Mouse (Mus musculus) thymus, adult 2 months (tissue): ENCODE measurements at regions not wholly inside any gene's neighbourhood (a gene's known extent, or its start where the extent isn't known, plus 50 kb on each side); places are given as distances from the start of the nearest gene placed in this dataset.

ENCODE experiments used
- DNase-seq: peaks from one replicate; pipeline ENCODE4 v3.0.0; 2021
- H3K27ac ChIP-seq: fragments of 200-500 bp; 2 replicates; pipeline ENCODE4 v1.5.1; 2012; ENCODE audit warnings: low read length, control low read depth; ENCODE audit not compliant: control insufficient read depth, insufficient read depth
- H3K27me3 ChIP-seq: fragments of 200-500 bp; 2 replicates; pipeline ENCODE4 v1.6.1; 2012; ENCODE audit warnings: mild to moderate bottlenecking, low read length, moderate library complexity, mixed read lengths; ENCODE audit not compliant: control insufficient read depth, insufficient read depth
- H3K36me3 ChIP-seq: fragments of 200-500 bp; 2 replicates; pipeline ENCODE4 v1.6.1; 2012; ENCODE audit warnings: mild to moderate bottlenecking, low read length, moderate library complexity; ENCODE audit not compliant: control insufficient read depth, insufficient read depth
- H3K4me1 ChIP-seq: fragments of 200-500 bp; replicated peaks from 2 replicates; pipeline ENCODE4 v1.6.1; 2012; ENCODE audit warnings: low read length; ENCODE audit not compliant: control insufficient read depth, insufficient read depth
- H3K4me3 ChIP-seq: fragments of 200-500 bp; 2 replicates; pipeline ENCODE4 v1.5.1; 2012; ENCODE audit warnings: mild to moderate bottlenecking, low read length, control low read depth, moderate library complexity; ENCODE audit not compliant: control insufficient read depth, insufficient read depth
- CTCF ChIP-seq: fragments of 200-500 bp; IDR thresholded peaks from 2 replicates; pipeline ENCODE4 v1.5.1; 2012; ENCODE audit warnings: mild to moderate bottlenecking, control low read depth, low read length, moderate library complexity, borderline replicate concordance; ENCODE audit not compliant: control insufficient read depth, poor library complexity, insufficient read depth; ENCODE audit errors: extremely low read depth
- POLR2A ChIP-seq: fragments of 200-500 bp; IDR thresholded peaks from 2 replicates; pipeline ENCODE4 v1.6.1; 2012; ENCODE audit warnings: mild to moderate bottlenecking, low read length, control low read depth, moderate library complexity; ENCODE audit not compliant: control insufficient read depth, poor library complexity, insufficient read depth; ENCODE audit errors: extremely low read depth
- WGBS: fragments of 180-500 bp; shearing (Covaris S2); methylation state at CpG from one replicate; pipeline ENCODE4 v1.1.7; 2018; 5-methylcytosine and 5-hydroxymethylcytosine counted together

GRCm38 (mm10) chr3:39195102-39195501 lies 308.4 kb downstream of the Fat4 start:
- TF ChIP-seq CTCF (no peak), POLR2A (no peak)
- Histone ChIP-seq H3K36me3 (no peaks in the 10 kb centered on the region), H3K4me1 (no peaks in the 10 kb centered on the region), H3K4me3 (no peak overlapping the region), H3K27me3 (no peaks in the 10 kb centered on the region), H3K27ac (no peak overlapping the region)
- WGBS, result 96% methylated on average over 6 of the region's 6 CpGs
- DNase-seq, result no peak

DNA sequence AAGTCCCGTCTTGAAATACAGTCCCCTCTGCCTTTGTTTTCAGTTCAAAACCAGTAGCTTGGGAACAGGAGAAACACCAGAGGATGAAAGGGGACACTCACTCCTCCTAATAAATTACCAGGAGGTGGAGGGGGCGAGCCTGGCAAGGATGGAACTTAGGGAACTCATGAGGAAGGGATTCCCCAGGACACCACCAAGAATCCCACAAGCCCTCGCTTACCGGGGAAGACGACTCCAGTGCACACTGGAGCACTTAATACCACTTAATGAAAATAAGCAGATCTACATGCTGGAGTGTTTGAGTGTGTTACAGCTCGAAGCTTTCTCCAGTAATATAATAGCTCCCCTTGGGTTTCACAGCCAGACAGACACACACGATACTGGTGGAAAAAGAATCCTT lies 315.9 kb downstream of the Fat4 start:
- H3K4me3 ChIP-seq, result no peak overlapping the region
- H3K4me1 ChIP-seq, result no peaks in the 10 kb centered on the region
- H3K27ac ChIP-seq, result no peak overlapping the region
- DNase-seq, result no peak
- H3K36me3 ChIP-seq, result no peaks in the 10 kb centered on the region
- no peaks in the 10 kb centered on the region for H3K27me3 ChIP-seq
- no peak for TF ChIP-seq POLR2A
- no peak for TF ChIP-seq CTCF
- WGBS, result 79% methylated on average over 7 of the region's 7 CpGs

DNA sequence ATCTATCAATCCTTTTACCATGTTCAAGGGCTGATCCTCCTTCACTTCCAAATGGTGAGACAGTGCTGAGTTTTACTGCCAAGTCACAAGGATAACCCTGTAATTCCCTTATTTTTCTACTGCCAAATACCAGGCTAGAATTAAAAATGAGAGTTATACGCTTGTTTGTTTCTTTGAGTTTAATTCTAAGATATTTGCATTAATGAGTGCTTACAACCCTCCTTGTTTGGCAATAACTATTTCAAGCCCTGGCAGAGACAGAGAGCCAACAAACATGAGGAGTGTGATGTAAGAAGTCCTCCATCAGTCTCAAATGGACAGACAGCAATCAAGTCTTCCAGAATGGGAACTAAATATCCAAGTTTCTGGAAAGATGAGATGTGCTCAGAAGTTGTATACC lies 321.9 kb downstream of the Fat4 start:
- WGBS, result 92% methylated on average over 1 of the region's 1 CpGs

GRCm38 (mm10) chr3:39209382-39210165 lies 322.8 kb downstream of the Fat4 start:
- WGBS, result 86% methylated on average over 8 of the region's 8 CpGs
- Histone ChIP-seq H3K27me3 (no peaks in the 10 kb centered on the region), H3K4me1 (no peaks in the 10 kb centered on the region), H3K4me3 (no peak overlapping the region), H3K36me3 (no peaks in the 10 kb centered on the region), H3K27ac (no peak overlapping the region)
- no peak for DNase-seq
- TF ChIP-seq POLR2A (no peak), CTCF (no peak)

More for the DNA sequence above, 321.9 kb downstream of the Fat4 start:
- Histone ChIP-seq H3K27ac (no peak overlapping the region), H3K27me3 (no peaks in the 10 kb centered on the region), H3K4me3 (no peak overlapping the region), H3K36me3 (no peaks in the 10 kb centered on the region), H3K4me1 (no peaks in the 10 kb centered on the region)
- TF ChIP-seq POLR2A (no peak), CTCF (no peak)
- no peak for DNase-seq

- no peak overlapping the region for H3K27ac ChIP-seq
- no peak overlapping the region for H3K4me3 ChIP-seq
- no peaks in the 10 kb centered on the region for H3K4me1 ChIP-seq
- WGBS, result 77% methylated on average over 5 of the region's 5 CpGs
- H3K36me3 ChIP-seq, result no peaks in the 10 kb centered on the region
- DNase-seq, result no peak
- no peaks in the 10 kb centered on the region for H3K27me3 ChIP-seq
- no peak for TF ChIP-seq POLR2A
- TF ChIP-seq CTCF, result no peak
These were observed 324.9 kb downstream of the Fat4 start for GRCm38 (mm10) chr3:39211670-39212069.

DNA sequence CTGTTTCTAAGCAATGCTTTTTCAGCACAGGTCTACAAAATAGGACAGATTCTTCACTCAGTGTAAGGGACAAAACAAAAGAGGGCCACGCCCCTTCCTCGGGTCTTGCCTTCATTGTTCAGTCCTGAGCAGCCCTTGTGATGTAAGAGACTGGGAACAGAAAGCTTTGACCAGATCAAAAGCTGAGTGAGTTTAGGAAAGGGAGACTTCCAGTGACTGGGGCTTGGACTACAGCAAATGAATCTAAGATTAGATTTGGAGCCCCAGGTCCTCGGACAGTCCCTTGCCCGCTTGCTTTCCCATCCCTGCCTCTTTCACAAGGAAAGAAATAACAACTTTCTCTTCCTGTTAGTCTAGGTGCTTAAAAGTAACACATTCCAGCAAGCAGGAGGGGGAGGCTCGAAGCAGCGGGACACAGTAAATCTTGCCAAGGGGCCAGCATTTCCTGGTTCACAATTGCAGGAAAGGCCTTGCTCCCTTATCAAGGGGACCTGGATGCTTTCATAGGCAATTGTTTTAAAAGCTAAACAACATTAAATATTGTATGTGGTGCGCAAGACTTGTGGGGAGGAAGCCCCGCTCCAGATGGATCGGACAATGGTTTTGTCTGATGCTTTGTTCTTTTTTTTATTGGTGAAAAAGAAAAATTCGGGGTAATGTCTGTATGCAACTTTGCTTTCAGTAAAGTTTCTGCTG lies 333.4 kb downstream of the Fat4 start:
- TF ChIP-seq POLR2A, result no peak
- no peak for TF ChIP-seq CTCF
- Histone ChIP-seq H3K36me3 (no peaks in the 10 kb centered on the region), H3K4me1 (no peaks in the 10 kb centered on the region), H3K27me3 (no peaks in the 10 kb centered on the region), H3K4me3 (no peak overlapping the region), H3K27ac (no peak overlapping the region)
- WGBS, result 49% methylated on average over 10 of the region's 10 CpGs
- DNase-seq, result no peak
